Comparison of ENCODE assay signal across 8 mouse cellular contexts in genomic region chr11:69581147-69581688, GRCm38 (mm10). TPM values are rescaled to one million over a fixed set of nuclear protein-coding genes. Genes with fewer than 3 reads are reported as not detected.
DNase-seq lines count a peak whose midpoint lies in the region; ATAC-seq and TF ChIP-seq lines count a peak whose summit lies in the region.

No protein-coding gene starts in this region.

- no peaks in the 10 kb centered on the region for H3K9me3 ChIP-seq in hindbrain, postnatal 0 days (ENCODE audit: low read length)

- H3K27ac ChIP-seq in gastrocnemius, adult 2 months: peak overlapping the region; percentile 99
- H3K27ac ChIP-seq in hindbrain, postnatal 0 days: peak overlapping the region; percentile 96

- peak overlapping the region; percentile 90 for H3K4me2 ChIP-seq in hindbrain, postnatal 0 days (ENCODE audit: low read depth, low read length)

- no peaks in the 10 kb centered on the region for H3K27me3 ChIP-seq in hindbrain, postnatal 0 days (ENCODE audit: insufficient read depth, low read length)

- intact Hi-C loops in gastrocnemius, adult 2 months (cut with DNase I): loop anchor here (2.0 kb wide), 1 partner anchor 82 kb away; the partner anchor contains the start of gene Mpdu1

- H3K36me3 ChIP-seq in hindbrain, postnatal 0 days (ENCODE audit: insufficient read depth, low read length): no peaks in the 10 kb centered on the region

- TF ChIP-seq CTCF in gastrocnemius, adult 2 months (IDR thresholded peaks at IDR 0.05): no peak; the same call in 1 of the 2 replicates
- TF ChIP-seq CTCF in hindbrain, postnatal 0 days (IDR thresholded peaks at IDR 0.05; ENCODE audit: low read depth): no peak; the same call in 1 of the 2 replicates

- DNase-seq in adipocyte (ENCODE audit: low spot score): peak; percentile 93
- peak; percentile 95 for DNase-seq in gastrocnemius, adult 2 months
- DNase-seq in hindbrain, postnatal 0 days (ENCODE audit: low spot score): peak; percentile 97
- peak; percentile 75 to 89 for DNase-seq in left cerebral cortex, adult 9 months (ENCODE audit: low spot score in 2 of 2)
- peak; percentile 87 for DNase-seq in right cerebral cortex, postnatal 14 days
- DNase-seq in yolk sac, embryonic 10.5 days (ENCODE audit: low spot score): peak; percentile 95

- H3K4me1 ChIP-seq in hindbrain, postnatal 0 days (ENCODE audit: insufficient read depth, low read length): peaks cover 10% of the 10 kb centered on the region

- 1% methylated on average over 36 of the region's 36 CpGs for WGBS in hindbrain, postnatal 0 days

- H3K4me3 ChIP-seq in gastrocnemius, adult 2 months: peak overlapping the region; percentile 92
- peak overlapping the region; percentile 80 for H3K4me3 ChIP-seq in hindbrain, postnatal 0 days (ENCODE audit: low read length)

- ATAC-seq in common myeloid progenitor, adult 5-6 weeks (replicated peaks; ENCODE audit: low read depth, poor library complexity, severe bottlenecking): peak; percentile 50
- peak; percentile 87 for ATAC-seq in hindbrain, postnatal 0 days
- peak; percentile 54 for ATAC-seq in megakaryocyte progenitor cell, adult 5-6 weeks (replicated peaks; ENCODE audit: poor library complexity)

- H3K9ac ChIP-seq in hindbrain, postnatal 0 days (replicated peaks; ENCODE audit: low read length): peak overlapping the region; percentile 76

RNA-seq across cellular contexts. Expression of gene Trp53, which starts 1.1 kb away (rescaled TPM):
- 78.8 and 104 TPM in 2 replicates for total RNA-seq in common myeloid progenitor, adult 5-6 weeks (2017)
- total RNA-seq in gastrocnemius, adult 2 months (2021): 10 to 100 TPM; 12.9 to 16.5 TPM
- total RNA-seq in hindbrain, postnatal 0 days (2014; rRNA removed): 33.5 and 41.5 TPM in 2 replicates
- 36.6 and 37.4 TPM in 2 replicates for polyA plus RNA-seq in hindbrain, postnatal 0 days (2015; fragmentation: Nextera tagmentation; extraction: Ambion mirVana)
- total RNA-seq in megakaryocyte progenitor cell, adult 5-6 weeks (2015): 124 and 173 TPM in 2 replicates
- 65.1 and 65.6 TPM in 2 replicates for total RNA-seq in megakaryocyte progenitor cell, adult 5-6 weeks (2017)

RNA-seq across cellular contexts. Expression of gene Wrap53, which starts 1.2 kb away (rescaled TPM):
- 5.0 and 8.0 TPM in 2 replicates for total RNA-seq in common myeloid progenitor, adult 5-6 weeks (2017)
- total RNA-seq in gastrocnemius, adult 2 months (2021): 1 to 10 TPM; 3.2 to 3.4 TPM
- total RNA-seq in hindbrain, postnatal 0 days (2014; rRNA removed): 16.4 and 19.4 TPM in 2 replicates
- 12.8 and 13.8 TPM in 2 replicates for polyA plus RNA-seq in hindbrain, postnatal 0 days (2015; fragmentation: Nextera tagmentation; extraction: Ambion mirVana)
- 16.2 and 18.3 TPM in 2 replicates for total RNA-seq in megakaryocyte progenitor cell, adult 5-6 weeks (2015)
- total RNA-seq in megakaryocyte progenitor cell, adult 5-6 weeks (2017): 6.2 and 6.9 TPM in 2 replicates

RNA-seq across cellular contexts. Expression of gene Efnb3, which starts 21.2 kb away (rescaled TPM):
- 0.55 TPM in 1 of 2 replicates, not detected in the other for total RNA-seq in common myeloid progenitor, adult 5-6 weeks (2017)
- under 1 TPM; 0.47 to 0.48 TPM for total RNA-seq in gastrocnemius, adult 2 months (2021)
- 97.9 and 111 TPM in 2 replicates for total RNA-seq in hindbrain, postnatal 0 days (2014; rRNA removed)
- 93.3 and 94.4 TPM in 2 replicates for polyA plus RNA-seq in hindbrain, postnatal 0 days (2015; fragmentation: Nextera tagmentation; extraction: Ambion mirVana)
- total RNA-seq in megakaryocyte progenitor cell, adult 5-6 weeks (2015): 0.15 TPM in 1 of 2 replicates, not detected in the other
- total RNA-seq in megakaryocyte progenitor cell, adult 5-6 weeks (2017): 0.24 and 0.33 TPM in 2 replicates

RNA-seq across cellular contexts. Expression of gene Atp1b2, which starts 24.5 kb away (rescaled TPM):
- 16.9 and 26.2 TPM in 2 replicates for total RNA-seq in common myeloid progenitor, adult 5-6 weeks (2017)
- 100 to 1,000 TPM; 271 to 389 TPM for total RNA-seq in gastrocnemius, adult 2 months (2021)
- total RNA-seq in hindbrain, postnatal 0 days (2014; rRNA removed): 185 and 210 TPM in 2 replicates
- 145 and 157 TPM in 2 replicates for polyA plus RNA-seq in hindbrain, postnatal 0 days (2015; fragmentation: Nextera tagmentation; extraction: Ambion mirVana)
- total RNA-seq in megakaryocyte progenitor cell, adult 5-6 weeks (2015): 19.6 and 44.5 TPM in 2 replicates
- total RNA-seq in megakaryocyte progenitor cell, adult 5-6 weeks (2017): 2.0 and 4.0 TPM in 2 replicates

RNA-seq across cellular contexts. Expression of gene Dnah2, which starts 32.3 kb away (rescaled TPM):
- total RNA-seq in common myeloid progenitor, adult 5-6 weeks (2017): 0.68 TPM in 1 of 2 replicates, not detected in the other
- under 1 TPM; 0.05 to 0.25 TPM for total RNA-seq in gastrocnemius, adult 2 months (2021)
- 3.9 and 4.9 TPM in 2 replicates for total RNA-seq in hindbrain, postnatal 0 days (2014; rRNA removed)
- polyA plus RNA-seq in hindbrain, postnatal 0 days (2015; fragmentation: Nextera tagmentation; extraction: Ambion mirVana): 2.0 and 3.2 TPM in 2 replicates
- total RNA-seq in megakaryocyte progenitor cell, adult 5-6 weeks (2015): 0.07 TPM in 1 of 2 replicates, not detected in the other
- under 0.01 TPM in 1 of 2 replicates, not detected in the other for total RNA-seq in megakaryocyte progenitor cell, adult 5-6 weeks (2017)

Comparison
In these comparisons a context has a peak if more than half of its experiments do, and no peak if none do; other contexts are left out.
1. Peak in every context shown above with its lines: DNase-seq, ATAC-seq, H3K4me3 ChIP-seq and H3K27ac ChIP-seq.
2. RNA of gene Efnb3, which starts 21.2 kb away (total RNA-seq): 97.9 to 111 TPM in hindbrain, postnatal 0 days; 0.55 TPM in common myeloid progenitor, adult 5-6 weeks, 0.47 to 0.48 TPM in gastrocnemius, adult 2 months and 0.15 to 0.33 TPM in megakaryocyte progenitor cell, adult 5-6 weeks; every median in the first group is over 10 times any median in the second.